Mouse (Mus musculus) hindbrain, embryonic 16.5 days (tissue): ENCODE measurements around the gene Ammecr1. TPM values are rescaled to one million over a fixed set of nuclear protein-coding genes. Genes with fewer than 3 reads are reported as not detected.

ENCODE experiments used
- ATAC-seq: fragments of 200-750 bp; cut with Nextera tagmentation; 2 replicates; pipeline ENCODE4 v1.8.0; 2017; ENCODE audit warnings: moderate TSS enrichment, moderate library complexity
- H3K27ac ChIP-seq: fragments of 300-500 bp; sonication (generic); 2 replicates; pipeline ENCODE4 v1.5.1; 2014; ENCODE audit warnings: low read depth, mild to moderate bottlenecking, control low read depth, low read length, moderate library complexity
- H3K27me3 ChIP-seq: fragments of 300-500 bp; sonication (generic); replicated peaks from 2 replicates; pipeline ENCODE4 v1.6.1; 2014; ENCODE audit warnings: low read length; ENCODE audit not compliant: control insufficient read depth, insufficient read depth
- H3K36me3 ChIP-seq: fragments of 300-500 bp; sonication (generic); 2 replicates; pipeline ENCODE4 v1.6.1; 2014; ENCODE audit warnings: mild to moderate bottlenecking, low read length, moderate library complexity, mixed read lengths; ENCODE audit not compliant: control insufficient read depth, insufficient read depth
- H3K4me1 ChIP-seq: fragments of 300-500 bp; sonication (generic); 2 replicates; pipeline ENCODE4 v1.6.1; 2014; ENCODE audit warnings: low read depth, low read length; ENCODE audit not compliant: control insufficient read depth, insufficient read depth
- H3K4me2 ChIP-seq: fragments of 300-500 bp; sonication (generic); 2 replicates; pipeline ENCODE4 v1.6.1; 2014; ENCODE audit warnings: mild to moderate bottlenecking, low read length, control low read depth, moderate library complexity
- H3K4me3 ChIP-seq: fragments of 300-500 bp; sonication (generic); 2 replicates; pipeline ENCODE4 v1.5.1; 2014; ENCODE audit warnings: mild to moderate bottlenecking, low read length, control low read depth, moderate library complexity
- H3K9ac ChIP-seq: fragments of 300-500 bp; sonication (generic); 2 replicates; pipeline ENCODE4 v1.6.1; 2014; ENCODE audit warnings: low read depth, mild to moderate bottlenecking, control low read depth, low read length, moderate library complexity
- H3K9me3 ChIP-seq: fragments of 300-500 bp; sonication (generic); 2 replicates; pipeline ENCODE4 v1.6.1; 2014; ENCODE audit warnings: mild to moderate bottlenecking, low read length, moderate library complexity; ENCODE audit not compliant: control insufficient read depth
- WGBS: fragments of 180-500 bp; shearing (Covaris S2); extraction: QIAGEN DNeasy Blood & Tissue Kit; methylation state at CpG from one replicate; pipeline ENCODE4 v1.1.7; 2014; 5-methylcytosine and 5-hydroxymethylcytosine counted together
- microRNA-seq: library from miRNA; unstranded; fragments of <30 nt; microRNA quantifications from one replicate; pipeline ENCODE4, GENCODE M21; 2017
- polyA plus RNA-seq: library from polyadenylated mRNA; unstranded; fragments of >200 nt; fragmentation: Nextera tagmentation; extraction: Ambion mirVana; gene quantifications from 2 replicates; pipeline ENCODE4 v1.2.1, GENCODE M21; 2015

Ammecr1 gene
- polyA plus RNA-seq, 1 experiment from 2014 or later, result 1.8 TPM

- H3K4me3 ChIP-seq, result no peak overlapping the region
- H3K4me1 ChIP-seq, result no peaks in the 10 kb centered on the region
- no peaks in the 10 kb centered on the region for H3K27me3 ChIP-seq
- H3K4me2 ChIP-seq, result no peak overlapping the region
- H3K9ac ChIP-seq, result peak overlapping the region; percentile 9; the same call in 1 of the 2 replicates
- no peaks in the 10 kb centered on the region for H3K9me3 ChIP-seq
- no peak overlapping the region for H3K27ac ChIP-seq
- no peaks in the 10 kb centered on the region for H3K36me3 ChIP-seq
- 0 out of 2 replicates have a peak, but pooled peaks have one; percentile 17 for ATAC-seq
- 70% methylated on average over 6 of the region's 6 CpGs for WGBS
Measured at GRCm38 (mm10) chrX:142806126-142806525, 160.4 kb downstream of the Ammecr1 start.

- peak; percentile 77 for ATAC-seq
- 64% methylated on average over 3 of the region's 3 CpGs for WGBS
- no peak overlapping the region for H3K27ac ChIP-seq
- no peak overlapping the region for H3K9ac ChIP-seq
- no peaks in the 10 kb centered on the region for H3K9me3 ChIP-seq
- H3K4me2 ChIP-seq, result no peak overlapping the region
- no peaks in the 10 kb centered on the region for H3K27me3 ChIP-seq
- H3K36me3 ChIP-seq, result no peaks in the 10 kb centered on the region
- H3K4me1 ChIP-seq, result no peaks in the 10 kb centered on the region
- H3K4me3 ChIP-seq, result no peak overlapping the region
Measured at GRCm38 (mm10) chrX:142804596-142804995, 161.9 kb downstream of the Ammecr1 start.

Small RNA genes within 50 kb of the gene (microRNA-seq; reads per million reads assigned to microRNA genes)
- not detected for gene Gm44351

Other genes starting within 250 kb of the Ammecr1 start
- 0.64 and 0.97 TPM in 2 replicates for gene Rtl9, start 132.9 kb upstream of the Ammecr1 start, polyA plus RNA-seq